Mouse (Mus musculus): ENCODE measurements around the gene Hadh.

The Hadh gene

DNA sequence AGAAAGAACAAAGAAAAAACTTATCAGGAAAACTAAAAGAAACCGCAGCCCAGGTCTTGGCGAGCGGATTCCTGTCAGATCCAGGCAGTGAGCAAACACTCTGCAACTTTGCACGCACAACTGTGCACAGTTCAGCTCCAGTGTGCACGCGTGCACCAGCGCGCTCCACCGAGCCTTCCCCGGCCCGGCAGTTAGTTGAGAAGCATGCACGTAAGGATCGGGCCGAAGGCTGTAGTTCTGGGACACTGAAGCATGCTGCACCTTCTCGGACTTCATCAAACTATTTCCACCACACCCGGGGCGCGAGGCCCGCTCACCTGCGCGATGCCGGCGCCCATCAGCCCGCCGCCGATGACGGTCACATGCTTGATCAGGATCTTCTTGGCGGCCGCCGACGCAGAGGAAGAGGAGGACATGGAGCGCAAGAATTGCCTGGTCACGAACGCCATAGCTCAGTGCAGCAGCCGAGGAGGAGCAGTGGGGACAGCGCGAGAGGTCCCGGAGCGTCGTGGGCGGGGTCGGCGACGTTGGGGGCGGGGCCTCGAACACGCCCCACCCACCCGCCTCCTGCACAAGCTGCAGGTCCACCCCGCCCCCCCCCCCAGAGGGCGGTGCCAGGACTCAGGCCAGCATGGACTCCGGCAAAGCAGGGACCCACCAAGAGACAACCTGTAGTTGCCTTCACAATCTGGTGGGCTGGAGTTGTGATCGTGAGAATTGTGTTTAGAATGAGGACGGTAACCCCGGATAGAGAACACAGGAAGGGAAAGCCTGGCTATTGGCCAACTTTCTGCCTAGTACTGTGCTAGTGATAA is at the start of gene Hadh:
Hadh (minus strand) TSS at position 543 of the 815 bp plus-strand sequence.
- DNase-seq: peak; percentile 90

DNA sequence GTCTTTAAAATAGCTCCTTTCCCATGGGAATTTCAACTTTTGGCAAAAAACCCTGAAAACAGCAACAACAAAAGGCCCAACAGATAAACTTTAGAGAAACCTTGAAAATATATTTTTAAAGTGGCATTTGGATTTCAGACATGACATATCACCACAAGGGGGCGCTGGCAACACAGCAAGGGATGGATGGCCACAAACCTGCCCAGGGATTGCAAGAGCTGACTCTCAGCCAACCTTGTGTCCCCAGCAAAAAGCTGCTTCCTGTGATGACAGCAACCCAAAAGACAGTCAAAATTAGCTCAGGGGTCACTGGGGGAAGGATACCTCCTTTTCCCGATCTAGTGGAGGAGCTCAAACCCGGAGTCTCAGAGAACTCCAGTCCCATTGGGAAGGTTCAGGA is 48.3 kb upstream of the Hadh start:
- peak; percentile 86 for DNase-seq

DNA sequence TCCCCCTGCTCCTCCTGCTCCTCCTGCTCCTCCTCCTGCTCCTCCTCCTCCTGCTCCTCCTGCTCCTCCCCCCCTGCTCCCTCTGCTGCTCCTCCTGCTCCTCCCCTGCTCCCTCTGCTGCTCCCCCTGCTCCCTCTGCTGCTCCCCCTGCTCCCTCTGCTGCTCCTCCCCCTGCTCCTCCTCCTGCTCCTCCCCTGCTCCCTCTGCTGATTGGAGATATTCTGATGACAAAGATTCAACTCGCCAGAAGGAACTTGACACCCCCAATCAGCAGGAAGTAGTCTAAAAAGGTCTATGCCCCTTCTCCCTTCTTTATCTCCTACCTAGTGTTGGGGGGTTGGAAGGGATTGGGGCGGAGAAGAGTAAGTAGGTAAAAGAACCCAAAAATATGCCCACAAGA is 46.3 kb upstream of the Hadh start:
- no peak for DNase-seq

DNA sequence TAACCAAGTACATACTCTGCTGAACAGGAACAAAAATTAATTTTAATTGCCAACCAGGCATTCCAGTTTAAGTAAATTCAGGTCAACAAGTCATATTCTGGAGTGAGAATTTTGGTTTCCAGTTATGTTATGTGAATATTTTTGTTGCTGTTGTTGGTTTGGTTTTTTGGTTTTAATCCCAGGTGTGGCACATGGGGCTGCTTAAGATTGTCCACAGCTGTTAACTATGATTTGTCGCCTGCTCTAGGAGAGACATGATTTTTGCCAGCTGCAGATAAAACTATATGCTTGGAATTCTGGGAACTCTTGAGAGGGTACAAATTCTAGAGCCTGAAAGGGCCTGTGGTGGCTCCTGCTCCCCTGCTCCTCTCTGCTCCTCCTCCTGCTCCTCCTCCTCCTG is 45.2 kb upstream of the Hadh start:
- DNase-seq: no peak

DNA sequence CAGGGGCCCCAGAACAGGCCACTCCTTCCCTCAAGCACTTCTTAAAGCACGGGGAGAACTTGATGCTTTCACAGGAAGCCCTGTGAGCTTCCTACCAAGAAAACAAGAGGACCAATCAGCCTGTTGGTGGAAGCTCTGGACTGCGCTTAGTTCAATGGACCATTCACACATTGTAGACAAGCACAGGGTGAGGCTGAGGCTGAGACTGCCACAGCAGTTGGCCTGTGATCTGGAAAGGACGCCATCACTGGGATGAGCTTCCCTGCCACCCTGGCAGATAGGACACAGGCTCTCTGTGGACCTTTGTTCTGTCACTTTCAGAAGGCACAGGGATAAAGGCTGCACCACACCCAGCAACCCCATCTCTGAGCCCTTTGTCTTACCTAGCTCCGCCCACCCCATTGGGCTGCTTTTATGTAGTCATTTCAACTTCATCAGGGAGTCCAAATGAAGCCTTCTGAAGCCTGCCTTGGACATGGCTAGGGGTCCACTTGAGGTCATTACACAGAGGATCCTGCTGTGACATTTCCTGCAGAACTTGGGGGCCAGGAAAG is 44.1 kb upstream of the Hadh start:
- DNase-seq: no peak

DNA sequence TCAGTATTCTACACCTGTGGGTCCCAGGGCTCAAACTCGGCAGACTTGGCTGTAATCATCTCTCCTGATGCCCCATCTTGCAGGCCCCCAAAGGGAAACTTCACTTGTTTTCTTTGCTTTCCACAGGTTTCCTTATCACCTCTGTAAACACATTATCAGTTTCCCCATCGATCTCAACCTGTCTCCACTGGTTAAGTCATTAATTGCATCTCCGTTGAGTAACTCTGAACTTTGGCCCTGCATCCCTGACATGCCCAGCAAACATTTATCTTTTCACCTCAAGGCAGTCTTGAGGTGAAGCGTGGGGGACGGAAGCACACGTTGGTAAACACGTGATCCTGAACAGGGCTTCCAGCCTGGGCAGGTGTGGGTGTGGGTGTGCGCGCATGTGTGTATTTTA is 40.4 kb upstream of the Hadh start:
- no peak for DNase-seq

DNA sequence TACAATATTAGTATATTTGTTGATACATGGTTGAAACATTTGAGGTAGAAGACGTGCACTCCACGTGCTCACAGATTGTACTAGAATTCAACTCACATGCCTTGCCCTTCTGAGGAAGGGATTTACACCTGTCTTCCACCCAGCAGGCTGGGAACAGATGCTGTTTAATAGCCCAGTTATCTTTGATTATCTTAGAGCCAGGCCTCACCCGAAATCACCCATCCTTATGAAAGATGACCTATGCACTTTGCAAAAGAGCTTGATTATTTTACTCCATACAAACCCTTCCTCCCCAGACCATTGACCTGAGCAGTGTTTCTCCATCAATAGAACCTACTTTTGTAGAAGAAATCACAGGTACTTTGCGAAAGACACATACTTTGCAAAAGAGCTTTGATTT is 38.7 kb upstream of the Hadh start:
- DNase-seq: no peak

DNA sequence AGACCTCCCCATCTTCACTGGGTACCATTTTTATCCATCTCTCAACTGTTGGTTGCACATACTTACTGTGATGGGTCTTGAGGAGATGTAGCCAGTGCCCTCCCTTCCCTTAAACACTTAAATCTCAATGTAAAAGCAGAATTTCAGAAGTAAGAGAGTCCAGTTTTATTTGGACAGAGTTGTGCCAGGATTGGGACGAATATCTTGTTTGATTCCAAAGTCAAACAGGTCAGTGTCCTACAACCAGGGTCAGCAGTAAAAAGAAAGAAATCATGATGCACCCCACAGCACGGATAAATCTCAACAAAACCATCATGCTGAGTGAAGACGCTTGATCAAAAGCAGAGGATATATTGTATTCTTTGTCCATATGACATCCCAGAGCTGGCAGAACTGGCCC is 35.9 kb upstream of the Hadh start:
- no peak for DNase-seq

DNA sequence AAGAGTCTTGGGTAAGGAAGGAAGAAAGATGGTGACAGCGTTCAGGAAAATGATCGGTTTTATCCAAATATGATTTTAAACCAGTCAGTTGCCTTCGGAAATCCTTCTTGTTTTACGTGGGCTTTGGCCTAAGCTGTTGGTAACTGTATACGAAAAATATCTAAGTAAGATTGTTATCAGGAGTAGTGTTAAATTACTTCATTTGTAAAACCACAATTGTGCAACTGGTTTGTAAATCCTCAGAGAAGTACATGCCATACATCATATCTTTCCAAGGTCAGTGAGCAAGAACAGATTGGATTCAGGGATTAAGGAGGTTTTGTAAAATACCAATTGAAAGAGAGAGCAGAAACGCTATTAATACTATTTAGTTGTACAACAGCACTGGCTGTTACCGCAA is 34.4 kb upstream of the Hadh start:
- DNase-seq: no peak

DNA sequence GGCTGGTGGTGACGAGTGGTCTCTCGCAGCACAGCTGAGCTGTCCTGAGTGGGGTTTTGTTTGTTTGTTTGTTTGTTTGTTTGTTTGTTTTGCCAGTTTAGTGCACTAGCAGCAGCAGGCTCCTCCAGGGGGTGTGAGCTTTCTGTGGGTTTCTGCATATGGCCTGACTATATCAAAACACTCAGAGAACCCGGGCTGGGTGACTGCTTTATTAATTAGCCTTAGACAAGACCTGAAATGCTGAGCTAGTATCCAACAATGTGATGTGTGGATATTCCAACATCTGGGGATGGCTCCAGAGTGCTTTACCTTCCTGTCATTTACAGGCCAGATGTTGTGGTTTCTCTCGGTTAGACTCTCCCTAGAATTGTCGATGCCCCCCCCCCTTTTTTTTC is 31.4 kb upstream of the Hadh start:
- no peak for DNase-seq

DNA sequence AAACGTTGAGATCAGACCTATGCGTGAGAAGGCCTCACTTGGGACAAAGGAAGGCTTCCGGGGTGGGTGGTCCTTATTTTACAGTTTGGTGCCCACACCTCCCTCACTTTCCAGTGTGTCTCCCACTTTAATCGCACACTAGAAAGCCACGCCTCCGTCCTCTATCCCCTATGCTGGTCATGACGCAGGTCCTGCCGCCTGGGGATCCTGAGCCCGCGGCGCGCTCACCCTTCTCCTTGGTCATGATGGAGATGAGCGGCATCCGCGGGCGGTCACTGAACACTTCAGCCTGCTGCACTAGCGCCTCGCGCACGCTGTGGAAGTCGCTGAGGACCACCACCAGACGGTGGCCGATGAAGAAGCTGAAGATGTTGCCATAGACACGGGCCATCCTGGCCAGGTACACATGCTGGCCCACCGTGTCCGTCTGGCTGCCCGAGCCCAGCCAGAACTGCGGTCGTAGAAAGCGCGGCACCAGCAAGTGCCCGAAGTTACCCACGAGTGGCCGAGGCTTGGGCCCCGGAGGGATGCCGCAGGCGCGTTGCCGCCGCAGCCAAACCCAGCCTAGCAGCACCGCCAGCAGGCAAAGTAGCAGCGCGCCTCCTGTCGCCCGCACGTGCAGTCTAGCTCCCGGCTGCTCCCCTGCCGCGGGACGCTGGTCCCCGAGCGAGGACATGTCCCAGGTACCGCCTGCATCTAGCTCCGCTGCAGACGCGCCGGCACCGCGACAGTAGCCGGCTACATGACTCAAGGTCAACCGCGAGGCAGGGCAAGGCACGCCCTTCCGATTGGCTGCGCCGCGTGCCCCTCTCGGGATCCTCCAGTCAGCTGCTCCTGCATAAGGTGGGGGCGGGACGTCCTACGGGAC is 30.8 kb upstream of the Hadh start, which contains the start of gene Cyp2u1:
Cyp2u1 (minus strand) TSS at position 776 of the 868 bp plus-strand sequence.
- peak; percentile 92 for DNase-seq

DNA sequence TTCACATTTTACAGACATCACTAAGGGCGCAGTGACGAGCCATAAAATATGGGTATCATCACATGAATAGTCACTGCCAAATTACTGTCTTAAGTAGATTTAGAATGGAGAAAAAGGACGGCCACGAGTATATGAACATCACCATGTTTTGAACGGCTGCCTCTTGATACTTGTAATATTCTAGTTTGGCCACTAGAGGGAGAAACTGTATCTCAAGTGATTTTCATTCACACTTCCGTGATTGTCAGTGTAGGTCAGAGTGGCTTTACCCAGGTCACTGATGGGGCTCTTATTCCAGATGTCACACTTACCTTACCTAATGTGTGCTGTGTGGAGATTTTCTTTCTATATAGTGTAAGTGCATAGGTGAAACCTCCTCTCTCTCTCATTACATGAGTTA is 28.0 kb upstream of the Hadh start:
- DNase-seq: peak; percentile 59

DNA sequence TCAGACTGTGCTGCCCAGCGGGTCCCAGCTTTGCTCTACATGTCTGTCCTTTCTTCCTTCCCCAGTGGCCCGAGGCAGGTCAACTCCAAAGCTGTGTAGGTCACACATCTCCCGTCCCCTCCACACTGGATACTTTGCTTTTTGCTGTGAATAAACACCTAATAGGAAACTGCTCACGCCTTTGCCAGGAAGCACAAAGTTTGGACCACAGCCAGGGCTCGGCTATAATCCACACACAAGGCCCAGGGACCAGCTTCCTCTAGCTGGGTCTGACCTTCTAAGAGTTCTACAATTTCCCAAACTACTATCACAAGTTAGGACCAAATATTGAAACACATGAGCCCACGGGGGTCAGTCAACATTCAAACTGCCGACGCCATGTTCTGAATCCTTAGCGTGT is 27.2 kb upstream of the Hadh start:
- DNase-seq: no peak

DNA sequence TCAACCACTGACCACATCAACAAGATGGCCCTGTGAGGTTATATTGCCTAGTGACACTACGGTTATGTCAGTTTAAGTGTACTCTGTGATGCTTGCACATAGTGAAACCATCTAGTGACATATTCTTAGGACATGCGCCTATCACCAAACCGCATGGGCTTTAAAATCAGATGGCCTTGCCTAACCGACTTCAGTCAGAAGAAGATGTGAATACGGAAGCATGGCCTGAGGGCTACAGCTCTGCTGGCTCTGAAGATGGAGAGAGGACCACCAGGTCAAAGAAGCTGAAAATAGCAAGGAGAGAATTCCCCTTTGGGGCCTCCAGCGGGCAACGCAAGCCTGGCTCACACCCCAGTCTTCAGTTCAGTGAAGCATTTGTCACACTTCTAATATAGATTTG is 25.0 kb upstream of the Hadh start:
- DNase-seq: no peak

DNA sequence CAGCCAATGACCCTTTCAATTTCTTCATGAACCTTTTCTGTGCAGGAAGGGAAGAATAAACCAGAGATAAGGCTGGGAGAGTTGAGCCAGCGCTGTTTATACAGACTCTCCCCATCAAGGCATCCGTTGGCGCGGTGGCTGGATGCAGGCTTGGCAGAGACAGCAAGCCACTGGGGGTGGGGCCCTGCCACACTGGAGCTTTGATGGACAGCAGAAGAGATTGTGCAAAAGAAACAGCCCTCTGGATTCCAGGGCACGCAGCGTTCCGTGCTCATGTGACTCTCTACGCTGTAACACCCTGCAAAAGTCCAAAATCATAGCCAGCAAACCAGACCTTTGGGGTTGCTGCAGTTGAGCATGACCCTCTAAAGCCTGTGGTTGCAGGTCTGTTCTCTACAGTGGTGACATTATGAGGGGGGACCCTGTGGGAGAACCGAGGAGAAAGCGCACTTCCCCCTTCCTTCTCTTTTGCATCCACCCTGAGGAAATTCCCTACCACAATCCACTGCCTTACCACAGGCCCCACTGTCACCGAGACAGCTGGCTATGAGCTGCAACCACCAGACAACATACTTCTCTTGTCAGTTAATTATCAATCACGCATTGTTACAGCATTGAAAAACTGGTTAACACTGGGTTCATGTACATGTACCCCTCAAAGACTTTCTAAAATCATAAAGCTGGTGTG is 23.8 kb upstream of the Hadh start:
- no peak for DNase-seq

DNA sequence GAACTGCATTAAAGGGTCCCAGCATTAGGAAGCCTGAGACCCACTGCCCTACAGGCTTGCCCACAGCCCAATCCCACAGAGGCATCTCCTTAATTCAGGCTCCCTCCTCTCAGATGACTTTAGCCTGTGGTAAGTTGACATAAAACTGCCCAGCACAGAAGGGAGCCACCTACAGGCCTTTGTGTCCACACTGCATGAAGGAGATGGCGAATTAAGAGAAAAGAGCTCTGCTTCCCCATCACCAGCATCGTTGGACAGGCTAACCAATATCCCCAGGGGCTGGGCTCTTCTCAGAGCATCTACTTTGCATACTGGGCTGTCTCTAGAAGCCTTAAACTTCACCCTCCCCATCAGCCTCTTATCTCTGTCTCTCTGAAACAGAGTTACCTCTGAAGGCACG is 22.6 kb upstream of the Hadh start:
- no peak for DNase-seq

DNA sequence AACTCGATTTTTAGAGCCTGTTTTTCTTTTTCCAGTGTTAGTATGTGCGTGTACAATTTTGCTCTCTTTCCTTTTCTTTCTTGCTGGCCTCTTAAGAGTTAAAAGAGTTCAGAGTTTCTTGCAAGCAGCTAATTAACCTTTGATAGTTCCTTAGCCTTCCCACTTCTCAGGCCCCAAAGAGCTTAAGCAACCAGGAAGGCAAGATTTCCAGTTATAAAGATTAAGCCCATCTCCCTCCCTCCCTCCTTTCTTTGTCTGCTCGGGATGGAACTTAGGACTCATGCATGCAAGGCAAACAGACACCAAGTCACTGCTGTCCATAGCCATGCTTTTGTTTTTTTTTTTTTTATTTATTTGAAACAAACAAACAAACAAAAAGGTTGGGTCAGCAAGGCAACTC is 21.1 kb upstream of the Hadh start:
- no peak for DNase-seq

DNA sequence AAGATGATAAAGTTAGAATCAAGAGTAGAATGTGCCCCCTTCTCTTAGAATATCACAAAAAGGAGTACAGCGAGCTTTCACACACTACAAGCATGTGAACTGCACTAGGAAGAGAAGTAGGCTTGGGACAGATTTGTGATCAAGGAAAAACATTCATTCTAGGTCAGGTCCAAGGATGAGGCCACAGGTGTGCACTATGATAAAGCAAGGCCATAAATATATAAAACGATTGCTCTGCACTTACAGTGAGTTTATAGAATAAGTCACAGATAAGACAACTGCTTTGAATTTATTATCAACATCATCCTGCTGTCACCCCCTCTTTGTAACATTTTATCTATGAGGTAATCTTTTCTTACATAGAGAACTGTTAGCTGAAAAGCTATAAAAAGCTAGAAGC is 20.4 kb upstream of the Hadh start:
- DNase-seq: no peak

DNA sequence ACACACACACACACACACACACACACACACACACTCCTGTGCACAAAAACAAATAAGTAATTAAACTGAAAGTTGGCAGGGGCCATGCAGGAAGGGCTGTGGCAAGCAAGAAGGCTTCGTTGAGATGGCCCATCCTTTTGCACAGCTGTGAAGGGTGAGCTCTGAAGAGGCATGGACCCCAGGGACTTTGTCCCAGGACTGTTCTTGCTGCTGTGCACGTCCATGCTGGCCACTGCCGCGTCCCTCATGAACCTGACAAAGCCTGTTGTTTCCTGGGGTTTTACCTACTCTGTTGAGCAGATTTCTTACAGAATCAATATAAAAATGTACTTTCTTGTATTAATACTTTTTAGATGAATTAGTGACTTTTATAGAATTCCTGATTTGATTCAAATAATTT is 20.0 kb upstream of the Hadh start:
- DNase-seq: no peak

DNA sequence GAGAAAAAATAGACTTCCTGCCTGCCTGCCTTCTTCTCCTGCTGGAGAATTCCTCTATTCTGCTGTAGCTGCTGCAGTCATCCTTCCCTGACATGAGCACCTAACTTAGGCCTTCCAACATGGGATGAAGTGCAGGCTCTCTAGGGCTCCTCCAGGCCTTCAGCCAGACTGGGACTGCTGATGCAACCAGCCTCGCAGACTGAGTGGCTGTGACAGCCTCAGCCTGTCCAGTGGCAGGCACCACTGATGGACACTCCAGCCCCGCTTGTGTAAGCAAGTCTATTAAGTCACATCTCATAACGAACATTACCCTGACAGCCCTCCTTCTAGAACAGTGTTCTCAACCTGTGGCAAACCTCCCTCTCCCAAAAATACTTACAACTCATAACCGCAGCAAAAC is 2.2 kb upstream of the Hadh start:
- no peak for DNase-seq

DNA sequence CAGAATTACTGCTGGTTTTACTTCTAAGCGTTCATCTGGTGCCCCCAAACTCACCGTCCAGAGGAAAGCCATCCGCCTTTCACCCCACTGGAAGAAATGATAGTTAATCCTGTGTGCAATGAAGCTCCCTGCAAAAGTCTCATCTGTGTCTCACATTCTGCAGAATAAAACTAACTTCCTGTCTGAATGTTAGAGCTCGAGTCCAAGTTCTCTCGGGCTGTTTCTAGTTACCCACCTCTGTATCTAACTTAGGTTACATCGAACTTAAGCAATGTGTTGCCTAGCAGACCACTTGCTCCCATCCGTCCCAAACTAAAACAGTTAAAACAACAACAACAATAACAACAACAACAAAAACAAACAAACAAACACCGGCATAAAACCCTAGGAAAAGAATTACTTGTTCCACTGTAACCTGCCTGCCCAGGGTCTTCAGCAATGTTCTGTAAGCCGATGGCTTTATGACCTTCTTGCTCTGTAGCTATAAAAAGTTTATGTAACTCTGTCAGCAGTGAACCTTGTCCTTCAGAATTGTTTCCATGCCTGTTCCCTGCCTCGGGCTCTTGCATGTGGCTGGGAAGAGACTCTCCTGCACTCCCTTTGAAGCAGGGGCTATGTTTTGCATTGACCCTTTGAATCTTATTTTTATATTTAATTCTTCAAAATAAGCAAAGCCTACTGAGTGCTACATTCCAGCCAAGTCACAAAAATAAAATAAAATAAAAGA is 636 bp upstream of the Hadh start:
- DNase-seq: peak; percentile 72

DNA sequence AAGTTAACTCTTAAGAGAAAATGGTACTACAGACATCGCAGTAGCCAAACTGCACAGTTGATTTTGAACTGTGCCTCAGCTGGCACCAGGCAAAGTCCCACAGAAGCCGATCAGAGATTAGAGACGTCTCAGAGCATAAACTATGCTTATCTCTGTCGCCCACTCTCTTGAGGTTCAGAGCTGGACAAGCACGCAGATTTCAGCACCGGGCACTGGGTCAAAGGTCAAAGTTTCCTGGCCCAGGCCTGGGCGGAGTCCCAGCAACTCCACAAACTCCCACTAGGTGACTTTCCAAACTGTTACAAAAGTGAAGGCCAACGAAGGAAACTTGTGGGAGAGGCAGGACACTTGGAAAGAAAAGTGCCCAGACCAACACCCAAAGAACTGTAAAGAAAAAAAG is 744 bp downstream of the Hadh start:
- peak; percentile 93 for DNase-seq

DNA sequence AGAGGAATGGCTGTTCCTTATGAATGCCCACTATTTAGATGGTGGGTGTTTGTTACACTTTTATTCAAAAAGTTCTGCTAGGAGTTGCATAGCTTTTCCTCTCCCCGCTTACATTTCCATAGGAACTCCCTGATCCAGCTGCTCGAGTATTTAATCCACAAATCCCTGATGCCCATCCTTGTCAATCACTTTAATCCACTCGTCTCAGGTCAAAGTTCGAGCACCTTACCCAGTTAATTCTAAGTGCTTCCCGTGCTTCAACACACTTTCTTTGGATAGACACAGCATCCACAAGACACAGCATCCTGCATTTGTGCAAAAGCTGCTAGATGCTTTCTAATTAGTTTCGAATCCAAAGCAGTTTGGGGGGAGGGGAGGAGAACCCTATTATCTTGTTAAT is 1.5 kb downstream of the Hadh start:
- DNase-seq: no peak

Measured in kidney, adult 9 months (tissue).